Comparison of ENCODE assay signal across 8 mouse cellular contexts in genomic region chr16:50432062-50432878, GRCm38 (mm10). TPM values are rescaled to one million over a fixed set of nuclear protein-coding genes. Genes with fewer than 3 reads are reported as not detected.
DNase-seq lines count a peak whose midpoint lies in the region; ATAC-seq lines count a peak whose summit lies in the region.

Bbx (minus strand) TSS chr16:50432390.

- no peaks in the 10 kb centered on the region for H3K36me3 ChIP-seq in lung, embryonic 16.5 days (ENCODE audit: control insufficient read depth, insufficient read depth, low read length)

- H3K9me3 ChIP-seq in lung, embryonic 16.5 days (ENCODE audit: control insufficient read depth, low read length) = no peaks in the 10 kb centered on the region

- under 1% methylated on average over 50 of the region's 55 CpGs for WGBS in lung, embryonic 16.5 days

- peak within 1 kb of the TSS; percentile 96 for H3K9ac ChIP-seq in lung, embryonic 16.5 days (ENCODE audit: low read length)

- peak within 1 kb of the TSS; percentile 99 for H3K27ac ChIP-seq in lung, embryonic 16.5 days (ENCODE audit: low read length)

- peak within 1 kb of the TSS; percentile 98 for H3K4me2 ChIP-seq in lung, embryonic 16.5 days (ENCODE audit: low read depth, low read length)

- DNase-seq in MEL-GATA-1-ER (ENCODE audit: extremely low read depth, low read depth) = peak; percentile 96
- DNase-seq in cerebellum, adult 8-10 months = peak; percentile 99
- peak; percentile 97 for DNase-seq in forelimb bud, embryonic 11.5 days (ENCODE audit: low read depth, low spot score)
- DNase-seq in layer of hippocampus, adult 9-10 months (ENCODE audit: low spot score) = peak; percentile 100
- peak; percentile 96 for DNase-seq in ovary, postnatal 10 days (ENCODE audit: low spot score)
- peak; percentile 94 to 95 for DNase-seq in thymus, postnatal 10 days (ENCODE audit: low spot score in 2 of 2)

- ATAC-seq in hematopoietic stem cell, adult 5-6 weeks (replicated peaks in 1 of 2; ENCODE audit: insufficient read depth in 1 of 2, low FRiP score in 2 of 2, low TSS enrichment in 1 of 2, low read depth in 1 of 2, poor library complexity in 2 of 2, severe bottlenecking in 2 of 2) = peak; percentile 91 to 93
- ATAC-seq in lung, embryonic 16.5 days (ENCODE audit: low read depth) = peak; percentile 98

- no peaks in the 10 kb centered on the region for H3K27me3 ChIP-seq in lung, embryonic 16.5 days (ENCODE audit: control insufficient read depth, insufficient read depth, low read depth, low read length)

- H3K4me1 ChIP-seq in lung, embryonic 16.5 days (replicated peaks; ENCODE audit: control insufficient read depth, insufficient read depth, low read length) = peaks cover 8% of the 10 kb centered on the region

- H3K4me3 ChIP-seq in lung, embryonic 16.5 days (ENCODE audit: low read length) = peak within 1 kb of the TSS; percentile 95

RNA-seq across cellular contexts. Expression of gene Bbx, which starts in this region (rescaled TPM):
- 62.0 and 70.7 TPM in 2 replicates for total RNA-seq in hematopoietic stem cell, adult 5-6 weeks (2017)
- 39.5 and 43.1 TPM in 2 replicates for polyA plus RNA-seq in lung, embryonic 16.5 days (2015; fragmentation: Nextera tagmentation; extraction: Ambion mirVana)

Comparison
In these comparisons a context has a peak if more than half of its experiments do, and no peak if none do; other contexts are left out.
1. Peak in every context shown above with its lines: DNase-seq, ATAC-seq, H3K4me3 ChIP-seq and H3K27ac ChIP-seq.